7 mouse cellular contexts compared by ENCODE assay signal in the genomic region with DNA sequence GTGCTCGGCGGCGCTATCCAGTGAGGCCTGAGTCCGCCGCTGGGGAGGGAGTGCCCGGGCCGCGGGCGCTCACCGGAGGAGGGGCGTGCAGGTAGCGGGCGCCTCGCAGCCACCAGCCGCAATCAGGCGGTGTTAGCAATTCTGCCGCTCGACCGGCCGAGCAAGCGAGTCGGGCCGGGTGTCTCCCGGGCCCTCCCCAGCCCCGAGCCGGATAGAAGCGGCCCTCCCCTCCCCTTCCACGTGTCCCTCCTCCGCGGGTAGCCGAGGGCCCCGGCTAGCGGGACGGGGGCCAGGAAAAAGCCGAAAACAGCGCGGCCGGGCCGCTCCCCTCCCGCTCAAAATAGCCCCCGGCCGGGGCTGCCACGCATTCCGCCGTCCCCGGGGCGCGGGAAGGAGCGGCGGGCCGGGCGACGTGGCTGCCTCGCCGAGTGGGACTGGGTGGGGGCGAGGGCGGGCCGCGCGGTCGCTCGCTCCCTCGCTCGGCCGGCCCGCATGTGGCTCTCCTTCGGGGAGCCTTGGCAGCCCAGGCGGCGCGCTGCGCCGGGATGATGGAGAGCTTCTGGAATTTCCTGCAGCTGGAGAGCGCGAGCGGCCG. TPM values are rescaled to one million over a fixed set of nuclear protein-coding genes. Genes with fewer than 3 reads are reported as not detected.
DNase-seq lines count a peak whose midpoint lies in the region; ATAC-seq and TF ChIP-seq lines count a peak whose summit lies in the region.

No protein-coding gene starts in this region.

- intact Hi-C loops in left cerebral cortex, postnatal 14 days (cut with DNase I): no loop called here

- TF ChIP-seq CTCF in lung, adult 2 months (IDR thresholded peaks at IDR 0.05; ENCODE audit: insufficient read depth, low read length): no peak

- H3K4me1 ChIP-seq in intestine, embryonic 14.5 days (replicated peaks; ENCODE audit: control insufficient read depth, insufficient read depth, low read length): peaks cover 46% of the 10 kb centered on the region
- H3K4me1 ChIP-seq in lung, adult 2 months (ENCODE audit: control insufficient read depth, insufficient read depth, low read length): peaks cover 18% of the 10 kb centered on the region

- peak overlapping the region; percentile 51 for H3K4me3 ChIP-seq in intestine, embryonic 14.5 days (ENCODE audit: low read depth, low read length)
- H3K4me3 ChIP-seq in lung, adult 2 months (replicated peaks; ENCODE audit: extremely low read depth, low read depth, low read length): peak overlapping the region; percentile 54

- H3K9me3 ChIP-seq in intestine, embryonic 14.5 days (ENCODE audit: control insufficient read depth, low read length): no peaks in the 10 kb centered on the region

- no peaks in the 10 kb centered on the region for H3K36me3 ChIP-seq in intestine, embryonic 14.5 days (ENCODE audit: control insufficient read depth, insufficient read depth, low read length)

- H3K27ac ChIP-seq in intestine, embryonic 14.5 days (ENCODE audit: low read depth): peak overlapping the region; percentile 89

- H3K4me2 ChIP-seq in intestine, embryonic 14.5 days (ENCODE audit: low read length): peak overlapping the region; percentile 95

- peak overlapping the region; percentile 61 for H3K9ac ChIP-seq in intestine, embryonic 14.5 days (ENCODE audit: low read length)

- peak; percentile 80 for DNase-seq in ZHBTc4 (ENCODE audit: low read depth, low spot score)
- DNase-seq in forelimb bud, embryonic 11.5 days (ENCODE audit: low read depth, low spot score): peak; percentile 83
- DNase-seq in intestine, embryonic 14.5 days (ENCODE audit: low spot score): peak; percentile 81
- DNase-seq in lung, adult 2 months: peak; percentile 62
- DNase-seq in retina, embryonic 14.5 days (ENCODE audit: low spot score): peak; percentile 62
- DNase-seq in left cerebral cortex, postnatal 14 days (ENCODE audit: low spot score in 2 of 2): no peak

- peak; percentile 45 for ATAC-seq in CD4-positive, CD25-positive, alpha-beta regulatory T cell, adult 4 months
- ATAC-seq in intestine, embryonic 14.5 days (replicated peaks; ENCODE audit: low FRiP score, low TSS enrichment, low read depth): peak; percentile 82

- under 1% methylated on average over 57 of the region's 76 CpGs for WGBS in intestine, embryonic 14.5 days
- under 1% methylated on average over 75 of the region's 76 CpGs for WGBS in lung, adult 2 months

- no peak for TF ChIP-seq POLR2A in lung, adult 2 months (IDR thresholded peaks at IDR 0.05; ENCODE audit: borderline replicate concordance, extremely low read depth, low read depth, low read length)

- H3K27me3 ChIP-seq in intestine, embryonic 14.5 days (replicated peaks; ENCODE audit: control insufficient read depth, insufficient read depth, low read length): no peaks in the 10 kb centered on the region

RNA-seq across cellular contexts. Expression of gene Ahdc1, which starts 27.6 kb away (rescaled TPM):
- 1 to 10 TPM; 2.6 to 3.7 TPM for polyA plus RNA-seq in CD4-positive, CD25-positive, alpha-beta regulatory T cell, adult 4 months (2017; shearing (Covaris generic))
- polyA plus RNA-seq in intestine, embryonic 14.5 days (2014; fragmentation: Nextera tagmentation; extraction: Ambion mirVana): 7.3 and 8.1 TPM in 2 replicates
- 25.8 and 28.7 TPM in 2 replicates for polyA plus RNA-seq in lung, adult 2 months (2012; rRNA removed)
- total RNA-seq in left cerebral cortex, postnatal 14 days (2021): 10 to 100 TPM; 78.4 to 81.6 TPM

Comparison
In these comparisons a context has a peak if more than half of its experiments do, and no peak if none do; other contexts are left out.
1. DNase-seq: peak in ZHBTc4 (single experiment), forelimb bud, embryonic 11.5 days (single experiment), intestine, embryonic 14.5 days (single experiment), lung, adult 2 months (single experiment) and retina, embryonic 14.5 days (single experiment); none in left cerebral cortex, postnatal 14 days (0 of 2).